Mouse (Mus musculus): ENCODE data around the gene Daxx. TPM values are rescaled to one million over a fixed set of nuclear protein-coding genes. Genes with fewer than 3 reads are reported as not detected.
"Not testable (repeated sequence)": the region's sequence is repeated elsewhere in the genome, so short reads cannot be mapped to it uniquely, and the experiment has no call there.

Daxx gene
- polyA plus RNA-seq, 1 experiment = 43.8 TPM

GRCm38 (mm10) chr17:33897114-33897794, 12.0 kb upstream of the Daxx start:
- TF ChIP-seq CTCF (IDR thresholded peaks at IDR 0.05; ENCODE audit: borderline replicate concordance, extremely low read depth, insufficient read depth, insufficient read length) (peak; percentile 54; the same call in 1 of the 2 replicates), POLR2A (IDR thresholded peaks at IDR 0.05; ENCODE audit: borderline replicate concordance, extremely low read depth, insufficient read depth, insufficient read length, poor library complexity, severe bottlenecking) (no peak)
- peak; percentile 69 for DNase-seq (ENCODE audit: low read depth)

- DNase-seq (ENCODE audit: low read depth) = not testable (repeated sequence)
Measured at GRCm38 (mm10) chr17:33898193-33898592, 11.0 kb upstream of the Daxx start.

- no peak for TF ChIP-seq CTCF (IDR thresholded peaks at IDR 0.05; ENCODE audit: borderline replicate concordance, extremely low read depth, insufficient read depth, insufficient read length)
- no peak for TF ChIP-seq POLR2A (IDR thresholded peaks at IDR 0.05; ENCODE audit: borderline replicate concordance, extremely low read depth, insufficient read depth, insufficient read length, poor library complexity, severe bottlenecking)
- DNase-seq (ENCODE audit: low read depth) = no peak
Measured at GRCm38 (mm10) chr17:33899642-33900041, 9.6 kb upstream of the Daxx start.

- TF ChIP-seq POLR2A (IDR thresholded peaks at IDR 0.05; ENCODE audit: borderline replicate concordance, extremely low read depth, insufficient read depth, insufficient read length, poor library complexity, severe bottlenecking) = no peak
- no peak for TF ChIP-seq CTCF (IDR thresholded peaks at IDR 0.05; ENCODE audit: borderline replicate concordance, extremely low read depth, insufficient read depth, insufficient read length)
- DNase-seq (ENCODE audit: low read depth) = no peak
Measured at GRCm38 (mm10) chr17:33900281-33900988, 8.8 kb upstream of the Daxx start.

- no peak for DNase-seq (ENCODE audit: low read depth)
- TF ChIP-seq CTCF (IDR thresholded peaks at IDR 0.05; ENCODE audit: borderline replicate concordance, extremely low read depth, insufficient read depth, insufficient read length) = no peak
- TF ChIP-seq POLR2A (IDR thresholded peaks at IDR 0.05; ENCODE audit: borderline replicate concordance, extremely low read depth, insufficient read depth, insufficient read length, poor library complexity, severe bottlenecking) = no peak
Measured at GRCm38 (mm10) chr17:33900989-33901314, 8.3 kb upstream of the Daxx start.

- TF ChIP-seq CTCF (IDR thresholded peaks at IDR 0.05; ENCODE audit: borderline replicate concordance, extremely low read depth, insufficient read depth, insufficient read length) (no peak), POLR2A (IDR thresholded peaks at IDR 0.05; ENCODE audit: borderline replicate concordance, extremely low read depth, insufficient read depth, insufficient read length, poor library complexity, severe bottlenecking) (no peak)
- DNase-seq (ENCODE audit: low read depth) = no peak
Measured at GRCm38 (mm10) chr17:33901653-33902052, 7.6 kb upstream of the Daxx start.

- no peak for DNase-seq (ENCODE audit: low read depth)
- TF ChIP-seq POLR2A (IDR thresholded peaks at IDR 0.05; ENCODE audit: borderline replicate concordance, extremely low read depth, insufficient read depth, insufficient read length, poor library complexity, severe bottlenecking) (no peak), CTCF (IDR thresholded peaks at IDR 0.05; ENCODE audit: borderline replicate concordance, extremely low read depth, insufficient read depth, insufficient read length) (no peak)
Measured at GRCm38 (mm10) chr17:33902079-33902478, 7.1 kb upstream of the Daxx start.

- no peak for DNase-seq (ENCODE audit: low read depth)
- no peak for TF ChIP-seq POLR2A (IDR thresholded peaks at IDR 0.05; ENCODE audit: borderline replicate concordance, extremely low read depth, insufficient read depth, insufficient read length, poor library complexity, severe bottlenecking)
- no peak for TF ChIP-seq CTCF (IDR thresholded peaks at IDR 0.05; ENCODE audit: borderline replicate concordance, extremely low read depth, insufficient read depth, insufficient read length)
Measured at GRCm38 (mm10) chr17:33902491-33902890, 6.7 kb upstream of the Daxx start.

- DNase-seq (ENCODE audit: low read depth) = not testable (repeated sequence)
Measured at GRCm38 (mm10) chr17:33903911-33904651, 5.1 kb upstream of the Daxx start.

GRCm38 (mm10) chr17:33904835-33905234, 4.4 kb upstream of the Daxx start, which contains the start of gene Platr17:
Gene Platr17 (plus strand): TSS chr17:33905135.
- not testable (repeated sequence) for DNase-seq (ENCODE audit: low read depth)

- peak; percentile 76 for DNase-seq (ENCODE audit: low read depth)
- TF ChIP-seq CTCF (IDR thresholded peaks at IDR 0.05; ENCODE audit: borderline replicate concordance, extremely low read depth, insufficient read depth, insufficient read length) = no peak
- no peak for TF ChIP-seq POLR2A (IDR thresholded peaks at IDR 0.05; ENCODE audit: borderline replicate concordance, extremely low read depth, insufficient read depth, insufficient read length, poor library complexity, severe bottlenecking)
Measured at GRCm38 (mm10) chr17:33908331-33909076, 710 bp upstream of the Daxx start.

GRCm38 (mm10) chr17:33909869-33910250, 646 bp downstream of the Daxx start:
- TF ChIP-seq POLR2A (IDR thresholded peaks at IDR 0.05; ENCODE audit: borderline replicate concordance, extremely low read depth, insufficient read depth, insufficient read length, poor library complexity, severe bottlenecking) (no peak), CTCF (IDR thresholded peaks at IDR 0.05; ENCODE audit: borderline replicate concordance, extremely low read depth, insufficient read depth, insufficient read length) (no peak)
- DNase-seq (ENCODE audit: low read depth) = no peak

Data from brain, embryonic 14.5 days (tissue).